Comparison of ENCODE assay signal across 19 mouse cellular contexts in genomic region chr11:19969584-19969983, GRCm38 (mm10). TPM values are rescaled to one million over a fixed set of nuclear protein-coding genes. Genes with fewer than 3 reads are reported as not detected.
A peak's percentile ranks its signal among the peaks of the same experiment; 100 is the strongest.
DNase-seq lines count a peak whose midpoint lies in the region; ATAC-seq and TF ChIP-seq lines count a peak whose summit lies in the region.
"Had no signal": no experiment of that assay in that cellular context is flagged by ENCODE, and none has a peak within 500 bp of the region (broad histone marks: within the 10 kb centered on the region; RNA-seq: fewer than 3 reads in every experiment).

No protein-coding gene starts in this region.

- 0 out of 2 replicates have a peak, but pooled peaks have one; percentile 17 for TF ChIP-seq CTCF in kidney, postnatal 0 days (IDR thresholded peaks at IDR 0.05; ENCODE audit: low read depth)

- peaks cover 66% of the 10 kb centered on the region for H3K4me1 ChIP-seq in heart, embryonic 10.5 days
- peaks cover 46% of the 10 kb centered on the region for H3K4me1 ChIP-seq in kidney, postnatal 0 days (replicated peaks; ENCODE audit: insufficient read depth, low read length)
- H3K4me1 ChIP-seq in midbrain, embryonic 11.5 days (ENCODE audit: control insufficient read depth, insufficient read depth, low read length), result peaks cover 2% of the 10 kb centered on the region; the same call in 1 of the 2 replicates
- H3K4me1 ChIP-seq in forebrain, embryonic 12.5 days, result peaks cover 19% of the 10 kb centered on the region

- no peaks in the 10 kb centered on the region for H3K27me3 ChIP-seq in heart, embryonic 10.5 days (ENCODE audit: insufficient read depth, poor library complexity, severe bottlenecking)
- no peaks in the 10 kb centered on the region for H3K27me3 ChIP-seq in kidney, postnatal 0 days (ENCODE audit: insufficient read depth, low read length)
- no peaks in the 10 kb centered on the region for H3K27me3 ChIP-seq in midbrain, embryonic 11.5 days (ENCODE audit: control insufficient read depth, insufficient read depth, low read length)
- H3K27me3 ChIP-seq in forebrain, embryonic 12.5 days, result no peaks in the 10 kb centered on the region
- H3K27me3 ChIP-seq: neural tube, embryonic 12.5 days; stomach, embryonic 15.5 days had no signal

- intact Hi-C loops in heart, postnatal 14 days (cut with DNase I), result loop anchor here (5.0 kb wide), 1 partner anchor 137 kb away; no protein-coding TSS in a partner anchor

- H3K9ac ChIP-seq in kidney, postnatal 0 days (ENCODE audit: low read depth, low read length), result no peak overlapping the region
- no peak overlapping the region for H3K9ac ChIP-seq in midbrain, embryonic 11.5 days (ENCODE audit: low read length)
- H3K9ac ChIP-seq in forebrain, embryonic 12.5 days, result no peak overlapping the region
- H3K9ac ChIP-seq: liver, postnatal 0 days; neural tube, embryonic 12.5 days; stomach, embryonic 15.5 days had no signal

- no peak for ATAC-seq in kidney, postnatal 0 days (replicated peaks; ENCODE audit: low FRiP score, low read depth)
- no peak for ATAC-seq in midbrain, embryonic 11.5 days (ENCODE audit: low FRiP score)
- no peak for ATAC-seq in forebrain, embryonic 12.5 days (ENCODE audit: low FRiP score)
- ATAC-seq: liver, postnatal 0 days had no signal

- 29% methylated on average over 5 of the region's 5 CpGs for WGBS in heart, embryonic 10.5 days
- 9% methylated on average over 5 of the region's 5 CpGs for WGBS in kidney, postnatal 0 days
- WGBS in midbrain, embryonic 11.5 days, result 82% methylated on average over 5 of the region's 5 CpGs
- 76% methylated on average over 5 of the region's 5 CpGs for WGBS in forebrain, embryonic 12.5 days

- no peak for DNase-seq in heart, embryonic 10.5 days (ENCODE audit: low spot score)
- no peak for DNase-seq in heart, postnatal 14 days
- peak; percentile 62 for DNase-seq in forelimb bud, embryonic 11.5 days (ENCODE audit: low read depth, low spot score)
- DNase-seq in kidney, postnatal 0 days (ENCODE audit: low spot score), result peak; percentile 67
- peak; percentile 71 for DNase-seq in mesoderm, embryonic 11.5 days (ENCODE audit: low read depth, low spot score)
- no peak for DNase-seq in midbrain, embryonic 11.5 days (ENCODE audit: low spot score, missing footprints)
- DNase-seq in left cerebral cortex, adult 11 months (ENCODE audit: low spot score), result no peak
- DNase-seq: heart, adult 11 months; heart, postnatal 36 days; layer of hippocampus, adult 9-11 months; left cerebral cortex, postnatal 4 days; liver, postnatal 0 days; lung, postnatal 4 days; right cerebral cortex, postnatal 4 days; thymus, postnatal 36 days had no signal

- no peaks in the 10 kb centered on the region for H3K9me3 ChIP-seq in heart, embryonic 10.5 days
- H3K9me3 ChIP-seq in kidney, postnatal 0 days (replicated peaks; ENCODE audit: low read length), result no peaks in the 10 kb centered on the region
- H3K9me3 ChIP-seq in midbrain, embryonic 11.5 days (ENCODE audit: control insufficient read depth, low read length), result no peaks in the 10 kb centered on the region
- H3K9me3 ChIP-seq in forebrain, embryonic 12.5 days, result no peaks in the 10 kb centered on the region
- H3K9me3 ChIP-seq: neural tube, embryonic 12.5 days; stomach, embryonic 15.5 days had no signal

- H3K27ac ChIP-seq in heart, embryonic 10.5 days, result peak overlapping the region; percentile 52; the same call in 1 of the 2 replicates
- peak overlapping the region; percentile 32; the same call in 1 of the 2 replicates for H3K27ac ChIP-seq in kidney, postnatal 0 days
- no peak overlapping the region for H3K27ac ChIP-seq in midbrain, embryonic 11.5 days (ENCODE audit: low read depth, low read length)
- H3K27ac ChIP-seq in forebrain, embryonic 12.5 days, result no peak overlapping the region
- H3K27ac ChIP-seq: neural tube, embryonic 12.5 days; stomach, embryonic 15.5 days had no signal

- H3K4me3 ChIP-seq in heart, embryonic 10.5 days, result no peak overlapping the region
- H3K4me3 ChIP-seq in kidney, postnatal 0 days (replicated peaks; ENCODE audit: low read depth, low read length), result no peak overlapping the region
- H3K4me3 ChIP-seq in midbrain, embryonic 11.5 days (ENCODE audit: low read depth, low read length), result no peak overlapping the region
- H3K4me3 ChIP-seq in forebrain, embryonic 12.5 days (replicated peaks), result no peak overlapping the region
- H3K4me3 ChIP-seq: erythroblast, embryonic 14.5 days; neural tube, embryonic 12.5 days; stomach, embryonic 15.5 days had no signal

- no peaks in the 10 kb centered on the region for H3K36me3 ChIP-seq in heart, embryonic 10.5 days
- no peaks in the 10 kb centered on the region for H3K36me3 ChIP-seq in kidney, postnatal 0 days (ENCODE audit: insufficient read depth, low read length)
- no peaks in the 10 kb centered on the region for H3K36me3 ChIP-seq in midbrain, embryonic 11.5 days (ENCODE audit: control insufficient read depth, insufficient read depth, low read length)
- no peaks in the 10 kb centered on the region for H3K36me3 ChIP-seq in forebrain, embryonic 12.5 days (replicated peaks)
- H3K36me3 ChIP-seq: neural tube, embryonic 12.5 days; stomach, embryonic 15.5 days had no signal

- H3K4me2 ChIP-seq in kidney, postnatal 0 days (ENCODE audit: low read length), result no peak overlapping the region
- H3K4me2 ChIP-seq in midbrain, embryonic 11.5 days, result no peak overlapping the region
- H3K4me2 ChIP-seq in forebrain, embryonic 12.5 days, result no peak overlapping the region
- H3K4me2 ChIP-seq: neural tube, embryonic 12.5 days; stomach, embryonic 15.5 days had no signal

RNA-seq across cellular contexts. Expression of gene Spred2, which starts 45.4 kb away (rescaled TPM):
- 4.4 and 6.7 TPM in 2 replicates for polyA plus RNA-seq in heart, embryonic 10.5 days (2016; fragmentation: Nextera tagmentation; extraction: Ambion mirVana)
- total RNA-seq in heart, postnatal 14 days (2021), result 10 to 100 TPM; 27.1 to 27.3 TPM
- polyA plus RNA-seq in kidney, postnatal 0 days (2015; fragmentation: Nextera tagmentation; extraction: Ambion mirVana), result 7.9 and 8.5 TPM in 2 replicates
- 4.7 and 5.7 TPM in 2 replicates for polyA plus RNA-seq in midbrain, embryonic 11.5 days (2014; fragmentation: Nextera tagmentation; extraction: Ambion mirVana)
- polyA plus RNA-seq in forebrain, embryonic 12.5 days (2016; fragmentation: Nextera tagmentation; extraction: Ambion mirVana), result 8.1 and 8.4 TPM in 2 replicates

Comparison
In these comparisons a context has a peak if more than half of its experiments do, and no peak if none do; other contexts are left out.
1. DNase-seq: peak in forelimb bud, embryonic 11.5 days (single experiment), kidney, postnatal 0 days (single experiment) and mesoderm, embryonic 11.5 days (single experiment); none in heart, embryonic 10.5 days (single experiment), heart, postnatal 14 days (0 of 2), midbrain, embryonic 11.5 days (single experiment) and left cerebral cortex, adult 11 months (single experiment).
2. H3K27ac ChIP-seq: peak in heart, embryonic 10.5 days (single experiment) and kidney, postnatal 0 days (single experiment); none in midbrain, embryonic 11.5 days (single experiment) and forebrain, embryonic 12.5 days (single experiment).